Mouse (Mus musculus): ENCODE measurements around the gene Prkd2. TPM values are rescaled to one million over a fixed set of nuclear protein-coding genes. Genes with fewer than 3 reads are reported as not detected.

Prkd2 gene
- polyA plus RNA-seq, 1 experiment from 2014 or later: 10.3 TPM

- ATAC-seq: no peak
- WGBS: 84% methylated on average over 2 of the region's 2 CpGs
- Histone ChIP-seq H3K9me3 (ENCODE audit: control insufficient read depth, low read length) (no peaks in the 10 kb centered on the region), H3K27ac (ENCODE audit: low read length) (no peak overlapping the region), H3K27me3 (replicated peaks; ENCODE audit: control insufficient read depth, insufficient read depth, low read length) (no peaks in the 10 kb centered on the region), H3K4me2 (ENCODE audit: low read depth, low read length) (no peak overlapping the region), H3K9ac (ENCODE audit: low read depth, low read length) (no peak overlapping the region), H3K36me3 (ENCODE audit: control insufficient read depth, insufficient read depth, low read length) (no peaks in the 10 kb centered on the region; the same call in none of the 2 replicates), H3K4me1 (ENCODE audit: control insufficient read depth, insufficient read depth, low read length) (peaks cover 14% of the 10 kb centered on the region), H3K4me3 (ENCODE audit: low read length) (no peak overlapping the region)
Measured at GRCm38 (mm10) chr7:16840109-16840491, 2.6 kb upstream of the Prkd2 start.

- WGBS: 80% methylated on average over 4 of the region's 4 CpGs
- Histone ChIP-seq H3K4me3 (ENCODE audit: low read length) (no peak overlapping the region), H3K27ac (ENCODE audit: low read length) (peak overlapping the region; percentile 83), H3K9ac (ENCODE audit: low read depth, low read length) (no peak overlapping the region), H3K4me2 (ENCODE audit: low read depth, low read length) (no peak overlapping the region), H3K4me1 (ENCODE audit: control insufficient read depth, insufficient read depth, low read length) (peaks cover 21% of the 10 kb centered on the region), H3K27me3 (replicated peaks; ENCODE audit: control insufficient read depth, insufficient read depth, low read length) (no peaks in the 10 kb centered on the region), H3K36me3 (ENCODE audit: control insufficient read depth, insufficient read depth, low read length) (no peaks in the 10 kb centered on the region; the same call in none of the 2 replicates), H3K9me3 (ENCODE audit: control insufficient read depth, low read length) (no peaks in the 10 kb centered on the region)
- no peak for ATAC-seq
Measured at GRCm38 (mm10) chr7:16841078-16841477, 1.6 kb upstream of the Prkd2 start.

- Histone ChIP-seq H3K27ac (ENCODE audit: low read length) (peak overlapping the region; percentile 83), H3K4me2 (ENCODE audit: low read depth, low read length) (peak overlapping the region; percentile 98), H3K36me3 (ENCODE audit: control insufficient read depth, insufficient read depth, low read length) (no peaks in the 10 kb centered on the region; the same call in none of the 2 replicates), H3K4me1 (ENCODE audit: control insufficient read depth, insufficient read depth, low read length) (peaks cover 21% of the 10 kb centered on the region), H3K4me3 (ENCODE audit: low read length) (peak overlapping the region; percentile 64), H3K9ac (ENCODE audit: low read depth, low read length) (peak overlapping the region; percentile 85), H3K27me3 (replicated peaks; ENCODE audit: control insufficient read depth, insufficient read depth, low read length) (no peaks in the 10 kb centered on the region), H3K9me3 (ENCODE audit: control insufficient read depth, low read length) (no peaks in the 10 kb centered on the region)
- WGBS: 37% methylated on average over 11 of the region's 11 CpGs
- 0 out of 2 replicates have a peak, but pooled peaks have one; percentile 1 for ATAC-seq
Measured at GRCm38 (mm10) chr7:16841561-16842560, 841 bp upstream of the Prkd2 start.

DNA sequence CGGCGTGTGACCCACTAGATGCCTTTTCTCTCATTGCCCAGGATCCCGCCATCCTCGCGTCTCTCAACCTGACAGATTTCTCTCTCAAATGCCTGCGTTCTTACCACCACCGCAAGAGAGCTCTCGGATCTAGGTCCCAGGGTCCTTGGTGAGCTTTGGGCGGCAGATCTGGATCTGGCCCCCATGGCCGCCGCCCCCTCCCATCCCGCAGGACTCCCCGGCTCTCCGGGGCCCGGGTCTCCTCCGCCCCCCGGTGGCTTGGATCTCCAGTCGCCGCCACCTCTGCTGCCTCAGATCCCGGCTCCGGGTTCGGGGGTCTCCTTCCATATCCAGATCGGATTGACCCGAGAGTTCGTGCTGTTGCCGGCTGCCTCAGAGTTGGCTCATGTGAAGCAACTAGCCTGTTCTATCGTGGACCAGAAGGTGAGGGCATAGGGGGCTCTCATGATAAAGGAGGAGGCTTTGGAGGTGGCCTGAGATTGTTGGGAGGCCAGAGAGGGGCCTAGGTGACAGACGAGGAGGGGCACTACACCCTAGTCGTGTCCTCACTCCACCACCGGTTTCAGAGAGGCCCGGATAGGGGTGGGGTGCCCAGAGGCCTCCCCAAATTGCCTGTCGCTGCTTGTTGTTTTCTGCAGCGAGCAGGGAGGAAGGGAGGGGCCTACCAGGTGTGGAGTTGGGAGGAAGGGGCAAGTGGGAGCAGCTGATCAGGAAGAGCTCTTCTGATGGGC is 904 bp downstream of the Prkd2 start:
- Histone ChIP-seq H3K9ac (ENCODE audit: low read depth, low read length) (peak overlapping the region; percentile 85), H3K4me2 (ENCODE audit: low read depth, low read length) (peak overlapping the region; percentile 98), H3K4me1 (ENCODE audit: control insufficient read depth, insufficient read depth, low read length) (peaks cover 21% of the 10 kb centered on the region), H3K27me3 (replicated peaks; ENCODE audit: control insufficient read depth, insufficient read depth, low read length) (no peaks in the 10 kb centered on the region), H3K36me3 (ENCODE audit: control insufficient read depth, insufficient read depth, low read length) (no peaks in the 10 kb centered on the region), H3K9me3 (ENCODE audit: control insufficient read depth, low read length) (no peaks in the 10 kb centered on the region), H3K27ac (ENCODE audit: low read length) (peak overlapping the region; percentile 83), H3K4me3 (ENCODE audit: low read length) (peak overlapping the region; percentile 64)
- 5% methylated on average over 33 of the region's 33 CpGs for WGBS
- peak; percentile 10 for ATAC-seq

DNA sequence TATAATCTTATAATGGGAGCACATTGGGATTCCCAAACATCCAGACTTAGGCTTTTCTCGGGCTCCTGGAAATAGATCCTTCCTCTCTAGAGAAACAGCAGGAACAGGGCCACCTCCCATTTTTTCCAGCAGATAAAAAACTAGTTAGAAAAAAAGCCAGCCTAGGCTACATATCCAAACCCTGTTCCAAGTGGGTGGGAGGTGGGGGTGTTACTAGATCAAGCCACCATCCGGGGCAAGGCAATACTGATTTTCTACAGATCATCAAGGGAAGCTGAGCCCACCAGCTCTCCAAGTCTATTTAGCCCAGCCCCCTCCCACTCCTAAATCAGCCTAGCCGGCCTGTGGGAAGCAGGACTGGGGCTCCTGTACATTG is 2.0 kb downstream of the Prkd2 start:
- Histone ChIP-seq H3K9me3 (ENCODE audit: control insufficient read depth, low read length) (no peaks in the 10 kb centered on the region), H3K9ac (ENCODE audit: low read depth, low read length) (peak overlapping the region; percentile 66), H3K4me1 (ENCODE audit: control insufficient read depth, insufficient read depth, low read length) (peaks cover 21% of the 10 kb centered on the region), H3K4me3 (ENCODE audit: low read length) (peak overlapping the region; percentile 64), H3K27ac (ENCODE audit: low read length) (peak overlapping the region; percentile 78), H3K36me3 (ENCODE audit: control insufficient read depth, insufficient read depth, low read length) (no peaks in the 10 kb centered on the region), H3K4me2 (ENCODE audit: low read depth, low read length) (peak overlapping the region; percentile 98), H3K27me3 (replicated peaks; ENCODE audit: control insufficient read depth, insufficient read depth, low read length) (no peaks in the 10 kb centered on the region)
- 56% methylated on average over 3 of the region's 3 CpGs for WGBS
- ATAC-seq: no peak

- no peaks in the 10 kb centered on the region for H3K9me3 ChIP-seq (ENCODE audit: control insufficient read depth, low read length)
- no peaks in the 10 kb centered on the region for H3K27me3 ChIP-seq (replicated peaks; ENCODE audit: control insufficient read depth, insufficient read depth, low read length)
- peaks cover 21% of the 10 kb centered on the region for H3K4me1 ChIP-seq (ENCODE audit: control insufficient read depth, insufficient read depth, low read length)
- peak overlapping the region; percentile 66 for H3K9ac ChIP-seq (ENCODE audit: low read depth, low read length)
- ATAC-seq: 0 out of 2 replicates have a peak, but pooled peaks have one; percentile 16
- H3K27ac ChIP-seq (ENCODE audit: low read length): peak overlapping the region; percentile 78
- peak overlapping the region; percentile 98 for H3K4me2 ChIP-seq (ENCODE audit: low read depth, low read length)
- no peaks in the 10 kb centered on the region for H3K36me3 ChIP-seq (ENCODE audit: control insufficient read depth, insufficient read depth, low read length)
- H3K4me3 ChIP-seq (ENCODE audit: low read length): peak overlapping the region; percentile 64
- WGBS: 33% methylated on average over 14 of the region's 14 CpGs
Measured at GRCm38 (mm10) chr7:16845072-16845819, 2.5 kb downstream of the Prkd2 start.

DNA sequence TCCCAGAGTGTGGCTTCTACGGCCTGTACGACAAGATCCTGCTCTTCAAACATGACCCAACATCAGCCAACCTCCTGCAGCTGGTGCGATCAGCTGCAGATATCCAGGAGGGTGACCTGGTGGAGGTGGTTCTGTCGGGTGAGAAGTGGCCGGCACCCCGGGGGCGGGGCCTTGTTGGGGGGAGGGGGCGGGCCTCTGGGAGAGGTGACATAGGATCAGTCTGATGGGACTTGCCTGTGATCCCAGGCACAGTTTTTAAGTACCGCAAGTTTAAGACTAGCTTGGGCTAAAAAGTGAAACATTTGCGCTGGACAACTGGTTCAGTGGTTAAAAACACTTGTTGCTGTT is 3.1 kb downstream of the Prkd2 start:
- peaks cover 21% of the 10 kb centered on the region for H3K4me1 ChIP-seq (ENCODE audit: control insufficient read depth, insufficient read depth, low read length)
- H3K4me2 ChIP-seq (ENCODE audit: low read depth, low read length): peak overlapping the region; percentile 98
- 39% methylated on average over 10 of the region's 10 CpGs for WGBS
- no peaks in the 10 kb centered on the region for H3K9me3 ChIP-seq (ENCODE audit: control insufficient read depth, low read length)
- H3K36me3 ChIP-seq (ENCODE audit: control insufficient read depth, insufficient read depth, low read length): no peaks in the 10 kb centered on the region
- H3K9ac ChIP-seq (ENCODE audit: low read depth, low read length): peak overlapping the region; percentile 66
- H3K27ac ChIP-seq (ENCODE audit: low read length): peak overlapping the region; percentile 78
- no peak for ATAC-seq
- no peaks in the 10 kb centered on the region for H3K27me3 ChIP-seq (replicated peaks; ENCODE audit: control insufficient read depth, insufficient read depth, low read length)
- H3K4me3 ChIP-seq (ENCODE audit: low read length): peak overlapping the region; percentile 64

GRCm38 (mm10) chr7:16846775-16847174 is 4.1 kb downstream of the Prkd2 start:
- H3K4me3 ChIP-seq (ENCODE audit: low read length): no peak overlapping the region
- H3K9ac ChIP-seq (ENCODE audit: low read depth, low read length): no peak overlapping the region
- H3K4me1 ChIP-seq (ENCODE audit: control insufficient read depth, insufficient read depth, low read length): peaks cover 21% of the 10 kb centered on the region
- no peaks in the 10 kb centered on the region for H3K36me3 ChIP-seq (ENCODE audit: control insufficient read depth, insufficient read depth, low read length)
- no peaks in the 10 kb centered on the region for H3K9me3 ChIP-seq (ENCODE audit: control insufficient read depth, low read length)
- H3K27me3 ChIP-seq (replicated peaks; ENCODE audit: control insufficient read depth, insufficient read depth, low read length): no peaks in the 10 kb centered on the region
- ATAC-seq: no peak
- no peak overlapping the region for H3K27ac ChIP-seq (ENCODE audit: low read length)
- no peak overlapping the region for H3K4me2 ChIP-seq (ENCODE audit: low read depth, low read length)
- 94% methylated on average over 5 of the region's 5 CpGs for WGBS

DNA sequence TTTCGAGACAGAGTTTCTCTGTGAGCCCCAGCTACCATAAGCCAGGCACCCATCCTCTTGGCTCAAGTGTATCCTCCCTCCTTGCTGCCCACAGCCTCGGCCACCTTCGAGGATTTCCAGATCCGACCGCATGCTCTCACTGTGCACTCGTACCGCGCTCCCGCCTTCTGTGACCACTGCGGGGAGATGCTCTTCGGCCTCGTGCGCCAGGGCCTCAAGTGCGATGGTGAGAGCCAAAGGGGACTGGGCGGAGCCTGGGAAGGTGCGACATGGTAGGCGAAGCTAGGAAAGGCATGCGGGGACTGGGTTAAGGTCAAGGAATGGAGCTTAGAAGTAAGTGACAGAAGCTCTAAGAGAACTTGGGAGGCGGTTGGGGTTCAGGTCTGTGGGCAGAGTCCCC is 4.8 kb downstream of the Prkd2 start:
- H3K4me2 ChIP-seq (ENCODE audit: low read depth, low read length): no peak overlapping the region
- no peak for ATAC-seq
- no peaks in the 10 kb centered on the region for H3K9me3 ChIP-seq (ENCODE audit: control insufficient read depth, low read length)
- no peaks in the 10 kb centered on the region for H3K36me3 ChIP-seq (ENCODE audit: control insufficient read depth, insufficient read depth, low read length)
- WGBS: 86% methylated on average over 19 of the region's 19 CpGs
- H3K27ac ChIP-seq (ENCODE audit: low read length): no peak overlapping the region
- H3K9ac ChIP-seq (ENCODE audit: low read depth, low read length): no peak overlapping the region
- peaks cover 21% of the 10 kb centered on the region for H3K4me1 ChIP-seq (ENCODE audit: control insufficient read depth, insufficient read depth, low read length)
- H3K4me3 ChIP-seq (ENCODE audit: low read length): no peak overlapping the region
- H3K27me3 ChIP-seq (replicated peaks; ENCODE audit: control insufficient read depth, insufficient read depth, low read length): no peaks in the 10 kb centered on the region
